Mouse (Mus musculus): ENCODE measurements around the gene Rfx5. TPM values are rescaled to one million over a fixed set of nuclear protein-coding genes. Genes with fewer than 3 reads are reported as not detected.
"Not testable (repeated sequence)": the region's sequence is repeated elsewhere in the genome, so short reads cannot be mapped to it uniquely, and the experiment has no call there.

Gene Rfx5
- 10.8 and 12.5 TPM in 2 replicates for polyA plus RNA-seq (2014; fragmentation: Nextera tagmentation; extraction: Ambion mirVana)

- under 1% methylated on average over 50 of the region's 50 CpGs for WGBS
- H3K4me2 ChIP-seq (ENCODE audit: low read depth, low read length): peak within 1 kb of the TSS; percentile 49
These were observed at the start of gene Rfx5 for GRCm38 (mm10) chr3:94953764-94954616. Rfx5 (plus strand) TSS chr3:94954075.

DNA sequence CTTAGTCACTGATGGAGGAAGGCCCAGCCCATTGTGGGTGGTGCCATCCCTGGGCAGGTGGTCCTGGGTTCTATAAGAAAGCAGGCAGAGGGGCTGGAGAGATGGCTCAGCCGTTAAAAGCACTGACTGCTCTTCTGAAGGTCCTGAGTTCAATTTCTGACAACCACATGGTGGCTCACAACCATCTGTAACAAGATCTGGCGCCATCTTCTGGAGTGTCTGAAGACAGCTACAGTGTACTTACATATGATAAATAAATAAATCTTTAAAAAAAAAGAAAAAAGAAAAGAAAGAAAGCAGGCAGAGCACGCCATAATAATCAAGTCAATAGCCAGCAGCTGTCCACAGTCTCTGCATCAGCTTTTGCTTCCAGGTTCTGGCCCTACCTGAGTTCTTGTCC, 49.1 kb upstream of the Rfx5 start:
- not testable (repeated sequence) for ATAC-seq (replicated peaks; ENCODE audit: insufficient number of reproducible peaks, low FRiP score, low TSS enrichment, low read depth); H3K27me3 ChIP-seq (ENCODE audit: control insufficient read depth, insufficient read depth, low read length); H3K4me2 ChIP-seq (ENCODE audit: low read depth, low read length); H3K4me3 ChIP-seq (ENCODE audit: low read depth, low read length); DNase-seq (ENCODE audit: low spot score); H3K9ac ChIP-seq (replicated peaks; ENCODE audit: low read length); H3K27ac ChIP-seq (replicated peaks; ENCODE audit: low read depth, low read length); H3K4me1 ChIP-seq (ENCODE audit: control insufficient read depth, insufficient read depth, low read length); H3K36me3 ChIP-seq (replicated peaks; ENCODE audit: control insufficient read depth, insufficient read depth, low read depth, low read length); H3K9me3 ChIP-seq (replicated peaks; ENCODE audit: control insufficient read depth, low read length)
- WGBS: 45% methylated on average over 3 of the region's 3 CpGs

More at GRCm38 (mm10) chr3:94953764-94954616, at the start of gene Rfx5:
- no peaks in the 10 kb centered on the region for H3K27me3 ChIP-seq (ENCODE audit: control insufficient read depth, insufficient read depth, low read length)
- H3K9ac ChIP-seq (replicated peaks; ENCODE audit: low read length): peak within 1 kb of the TSS; percentile 68
- ATAC-seq (replicated peaks; ENCODE audit: insufficient number of reproducible peaks, low FRiP score, low TSS enrichment, low read depth) (peak; percentile 97), DNase-seq (ENCODE audit: low spot score) (peak; percentile 98)
- no peaks in the 10 kb centered on the region for H3K9me3 ChIP-seq (replicated peaks; ENCODE audit: control insufficient read depth, low read length)
- H3K4me3 ChIP-seq (ENCODE audit: low read depth, low read length): peak within 1 kb of the TSS; percentile 52
- H3K27ac ChIP-seq (replicated peaks; ENCODE audit: low read depth, low read length): peak within 1 kb of the TSS; percentile 85
- no peaks in the 10 kb centered on the region for H3K4me1 ChIP-seq (ENCODE audit: control insufficient read depth, insufficient read depth, low read length)
- H3K36me3 ChIP-seq (replicated peaks; ENCODE audit: control insufficient read depth, insufficient read depth, low read depth, low read length): peaks cover 10% of the 10 kb centered on the region

DNA sequence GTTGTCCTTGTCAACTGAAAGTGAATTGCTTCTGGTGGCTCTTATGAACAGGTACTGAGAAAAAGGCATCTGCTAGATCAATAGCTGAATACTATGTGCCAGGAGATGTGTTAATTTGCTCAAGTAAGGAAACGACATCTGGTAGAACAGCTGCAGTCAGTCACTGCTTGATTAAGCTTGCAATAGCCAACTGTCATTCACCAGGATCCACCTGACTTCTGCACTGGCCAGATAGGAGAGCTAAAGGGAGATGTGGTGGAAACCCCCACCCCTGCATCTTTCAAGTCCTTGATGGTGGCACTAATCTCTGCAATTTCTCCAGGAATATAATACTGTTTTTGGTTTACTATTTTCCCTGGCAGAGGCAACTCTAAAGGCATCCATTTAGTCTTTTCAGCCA, 47.4 kb upstream of the Rfx5 start:
- Histone ChIP-seq H3K36me3 (replicated peaks; ENCODE audit: control insufficient read depth, insufficient read depth, low read depth, low read length) (no peaks in the 10 kb centered on the region), H3K4me3 (ENCODE audit: low read depth, low read length) (no peak overlapping the region), H3K27me3 (ENCODE audit: control insufficient read depth, insufficient read depth, low read length) (no peaks in the 10 kb centered on the region), H3K4me1 (ENCODE audit: control insufficient read depth, insufficient read depth, low read length) (no peaks in the 10 kb centered on the region), H3K9me3 (replicated peaks; ENCODE audit: control insufficient read depth, low read length) (no peaks in the 10 kb centered on the region), H3K27ac (replicated peaks; ENCODE audit: low read depth, low read length) (no peak overlapping the region), H3K4me2 (ENCODE audit: low read depth, low read length) (no peak overlapping the region), H3K9ac (replicated peaks; ENCODE audit: low read length) (no peak overlapping the region)
- DNase-seq (ENCODE audit: low spot score) (no peak), ATAC-seq (replicated peaks; ENCODE audit: insufficient number of reproducible peaks, low FRiP score, low TSS enrichment, low read depth) (no peak)
- WGBS: 74% methylated on average over 1 of the region's 1 CpGs

- Histone ChIP-seq H3K27ac (replicated peaks; ENCODE audit: low read depth, low read length) (no peak overlapping the region), H3K36me3 (replicated peaks; ENCODE audit: control insufficient read depth, insufficient read depth, low read depth, low read length) (no peaks in the 10 kb centered on the region), H3K27me3 (ENCODE audit: control insufficient read depth, insufficient read depth, low read length) (no peaks in the 10 kb centered on the region), H3K4me2 (ENCODE audit: low read depth, low read length) (no peak overlapping the region), H3K9me3 (replicated peaks; ENCODE audit: control insufficient read depth, low read length) (no peaks in the 10 kb centered on the region), H3K4me3 (ENCODE audit: low read depth, low read length) (no peak overlapping the region), H3K4me1 (ENCODE audit: control insufficient read depth, insufficient read depth, low read length) (no peaks in the 10 kb centered on the region), H3K9ac (replicated peaks; ENCODE audit: low read length) (no peak overlapping the region)
- WGBS: 68% methylated on average over 2 of the region's 2 CpGs
- DNase-seq (ENCODE audit: low spot score): no peak
- ATAC-seq (replicated peaks; ENCODE audit: insufficient number of reproducible peaks, low FRiP score, low TSS enrichment, low read depth): no peak
These were observed 42.7 kb upstream of the Rfx5 start for GRCm38 (mm10) chr3:94911050-94911693.

DNA sequence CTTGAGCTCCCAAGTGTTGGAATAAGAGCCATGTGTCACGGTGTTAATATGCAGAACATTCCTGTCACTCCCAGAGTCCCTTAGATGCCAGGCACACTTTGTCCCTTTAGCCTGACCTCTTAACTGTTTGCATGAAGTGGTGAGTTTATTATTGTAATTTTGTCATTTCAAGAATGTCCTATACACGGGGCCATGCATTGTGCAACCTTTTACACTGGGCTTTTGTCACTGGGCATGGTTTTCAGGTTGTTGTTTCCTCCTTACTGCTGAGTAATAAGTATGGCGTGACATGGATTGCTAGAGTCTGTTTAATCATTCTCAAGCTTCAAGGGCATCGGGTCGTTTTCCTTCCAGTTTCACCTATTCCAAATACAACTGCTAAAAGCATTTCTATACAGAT, 40.1 kb upstream of the Rfx5 start:
- no peak for DNase-seq (ENCODE audit: low spot score)
- Histone ChIP-seq H3K9ac (replicated peaks; ENCODE audit: low read length) (no peak overlapping the region), H3K4me1 (ENCODE audit: control insufficient read depth, insufficient read depth, low read length) (no peaks in the 10 kb centered on the region), H3K9me3 (replicated peaks; ENCODE audit: control insufficient read depth, low read length) (no peaks in the 10 kb centered on the region), H3K36me3 (replicated peaks; ENCODE audit: control insufficient read depth, insufficient read depth, low read depth, low read length) (no peaks in the 10 kb centered on the region), H3K27me3 (ENCODE audit: control insufficient read depth, insufficient read depth, low read length) (no peaks in the 10 kb centered on the region), H3K4me3 (ENCODE audit: low read depth, low read length) (no peak overlapping the region), H3K27ac (replicated peaks; ENCODE audit: low read depth, low read length) (no peak overlapping the region), H3K4me2 (ENCODE audit: low read depth, low read length) (no peak overlapping the region)
- 69% methylated on average over 5 of the region's 5 CpGs for WGBS
- ATAC-seq (replicated peaks; ENCODE audit: insufficient number of reproducible peaks, low FRiP score, low TSS enrichment, low read depth): no peak

GRCm38 (mm10) chr3:94915903-94916741, 37.8 kb upstream of the Rfx5 start:
- no peak overlapping the region for H3K27ac ChIP-seq (replicated peaks; ENCODE audit: low read depth, low read length)
- no peaks in the 10 kb centered on the region for H3K9me3 ChIP-seq (replicated peaks; ENCODE audit: control insufficient read depth, low read length)
- no peak for DNase-seq (ENCODE audit: low spot score)
- no peak overlapping the region for H3K9ac ChIP-seq (replicated peaks; ENCODE audit: low read length)
- no peaks in the 10 kb centered on the region for H3K27me3 ChIP-seq (ENCODE audit: control insufficient read depth, insufficient read depth, low read length)
- H3K4me3 ChIP-seq (ENCODE audit: low read depth, low read length): no peak overlapping the region
- H3K4me1 ChIP-seq (ENCODE audit: control insufficient read depth, insufficient read depth, low read length): no peaks in the 10 kb centered on the region
- no peaks in the 10 kb centered on the region for H3K36me3 ChIP-seq (replicated peaks; ENCODE audit: control insufficient read depth, insufficient read depth, low read depth, low read length)
- 86% methylated on average over 7 of the region's 7 CpGs for WGBS
- H3K4me2 ChIP-seq (ENCODE audit: low read depth, low read length): no peak overlapping the region
- ATAC-seq (replicated peaks; ENCODE audit: insufficient number of reproducible peaks, low FRiP score, low TSS enrichment, low read depth): no peak

- no peak overlapping the region for H3K4me2 ChIP-seq (ENCODE audit: low read depth, low read length)
- H3K4me3 ChIP-seq (ENCODE audit: low read depth, low read length): no peak overlapping the region
- H3K9me3 ChIP-seq (replicated peaks; ENCODE audit: control insufficient read depth, low read length): no peaks in the 10 kb centered on the region
- ATAC-seq (replicated peaks; ENCODE audit: insufficient number of reproducible peaks, low FRiP score, low TSS enrichment, low read depth) (no peak), DNase-seq (ENCODE audit: low spot score) (no peak)
- 58% methylated on average over 14 of the region's 14 CpGs for WGBS
- no peaks in the 10 kb centered on the region for H3K4me1 ChIP-seq (ENCODE audit: control insufficient read depth, insufficient read depth, low read length)
- no peak overlapping the region for H3K27ac ChIP-seq (replicated peaks; ENCODE audit: low read depth, low read length)
- no peaks in the 10 kb centered on the region for H3K27me3 ChIP-seq (ENCODE audit: control insufficient read depth, insufficient read depth, low read length)
- H3K36me3 ChIP-seq (replicated peaks; ENCODE audit: control insufficient read depth, insufficient read depth, low read depth, low read length): no peaks in the 10 kb centered on the region
- no peak overlapping the region for H3K9ac ChIP-seq (replicated peaks; ENCODE audit: low read length)
These were observed 36.0 kb upstream of the Rfx5 start for GRCm38 (mm10) chr3:94917816-94918361.
